Mouse (Mus musculus): ENCODE measurements around the gene Hs3st3a1. TPM values are rescaled to one million over a fixed set of nuclear protein-coding genes. Genes with fewer than 3 reads are reported as not detected.

The Hs3st3a1 gene
- total RNA-seq (2021), result under 1 TPM; 0.52 to 0.56 TPM

GRCm38 (mm10) chr11:64434611-64435545 is at the start of gene Hs3st3a1:
Gene Hs3st3a1 (plus strand): TSS chr11:64435332.
- DNase-seq, result peak; percentile 8
- intact Hi-C loops (cut with DNase I), result no loop called here

- intact Hi-C loops (cut with DNase I), result no loop called here
- no peak for DNase-seq
Measured at GRCm38 (mm10) chr11:64386333-64386732, 48.8 kb upstream of the Hs3st3a1 start.

GRCm38 (mm10) chr11:64396331-64396881 is 38.7 kb upstream of the Hs3st3a1 start:
- peak; percentile 70 for DNase-seq
- intact Hi-C loops (cut with DNase I), result no loop called here

GRCm38 (mm10) chr11:64396949-64397348 is 38.2 kb upstream of the Hs3st3a1 start:
- intact Hi-C loops (cut with DNase I), result no loop called here
- no peak for DNase-seq

- intact Hi-C loops (cut with DNase I), result no loop called here
Measured at GRCm38 (mm10) chr11:64397612-64398011, 37.5 kb upstream of the Hs3st3a1 start.

GRCm38 (mm10) chr11:64400534-64401093 is 34.5 kb upstream of the Hs3st3a1 start:
- no peak for DNase-seq
- intact Hi-C loops (cut with DNase I), result no loop called here

More at GRCm38 (mm10) chr11:64397612-64398011, 37.5 kb upstream of the Hs3st3a1 start:
- DNase-seq, result no peak

- intact Hi-C loops (cut with DNase I), result no loop called here
- no peak for DNase-seq
Measured at GRCm38 (mm10) chr11:64418969-64419368, 16.2 kb upstream of the Hs3st3a1 start.

GRCm38 (mm10) chr11:64435546-64436411 is 647 bp downstream of the Hs3st3a1 start:
- peak; percentile 14 for DNase-seq
- intact Hi-C loops (cut with DNase I), result no loop called here

- intact Hi-C loops (cut with DNase I), result no loop called here
- DNase-seq, result peak; percentile 6
Measured at GRCm38 (mm10) chr11:64436412-64436727, 1.2 kb downstream of the Hs3st3a1 start, which contains the start of gene F930015N05Rik. Gene F930015N05Rik (minus strand): TSS chr11:64436653.

- intact Hi-C loops (cut with DNase I), result no loop called here
Measured at GRCm38 (mm10) chr11:64436791-64437298, 1.7 kb downstream of the Hs3st3a1 start.

GRCm38 (mm10) chr11:64437721-64438120 is 2.6 kb downstream of the Hs3st3a1 start:
- no peak for DNase-seq
- intact Hi-C loops (cut with DNase I), result no loop called here

More at GRCm38 (mm10) chr11:64436791-64437298, 1.7 kb downstream of the Hs3st3a1 start:
- DNase-seq, result no peak

GRCm38 (mm10) chr11:64438909-64439308 is 3.8 kb downstream of the Hs3st3a1 start:
- DNase-seq, result peak; percentile 4
- intact Hi-C loops (cut with DNase I), result no loop called here

GRCm38 (mm10) chr11:64442119-64442518 is 7.0 kb downstream of the Hs3st3a1 start:
- intact Hi-C loops (cut with DNase I), result loop anchor here (5.0 to 10.0 kb wide), 4 partner anchors 273 to 1037 kb away; no protein-coding TSS in a partner anchor
- peak; percentile 3 for DNase-seq

GRCm38 (mm10) chr11:64442701-64443100 is 7.6 kb downstream of the Hs3st3a1 start:
- no peak for DNase-seq
- intact Hi-C loops (cut with DNase I), result loop anchor here (5.0 to 10.0 kb wide), 4 partner anchors 272 to 1038 kb away; no protein-coding TSS in a partner anchor

GRCm38 (mm10) chr11:64445227-64445626 is 10.1 kb downstream of the Hs3st3a1 start:
- intact Hi-C loops (cut with DNase I), result loop anchor here (10.0 kb wide), 3 partner anchors 270 to 1040 kb away; no protein-coding TSS in a partner anchor
- no peak for DNase-seq

GRCm38 (mm10) chr11:64448586-64449315 is 13.6 kb downstream of the Hs3st3a1 start:
- peak; percentile 52 for DNase-seq
- intact Hi-C loops (cut with DNase I), result loop anchor here (10.0 kb wide), 3 partner anchors 266 to 1044 kb away; no protein-coding TSS in a partner anchor

GRCm38 (mm10) chr11:64461746-64462145 is 26.6 kb downstream of the Hs3st3a1 start:
- no peak for DNase-seq
- intact Hi-C loops (cut with DNase I), result no loop called here

- intact Hi-C loops (cut with DNase I), result no loop called here
Measured at GRCm38 (mm10) chr11:64468737-64469136, 33.6 kb downstream of the Hs3st3a1 start.

GRCm38 (mm10) chr11:64470689-64471088 is 35.6 kb downstream of the Hs3st3a1 start:
- intact Hi-C loops (cut with DNase I), result no loop called here
- DNase-seq, result no peak

More at GRCm38 (mm10) chr11:64468737-64469136, 33.6 kb downstream of the Hs3st3a1 start:
- peak; percentile 10 for DNase-seq

All from left cerebral cortex, postnatal 4 days (tissue).